Mouse (Mus musculus) inflammation-experienced regulatory T-cells, adult 16 weeks (primary cell): ENCODE results near the gene Rfx2. TPM values are rescaled to one million over a fixed set of nuclear protein-coding genes. Genes with fewer than 3 reads are reported as not detected.

ENCODE experiments used
- polyA plus RNA-seq: library from polyadenylated mRNA; unstranded; fragments of 100-300 nt; shearing (Covaris generic); gene quantifications from one replicate; pipeline ENCODE4 v1.2.1, GENCODE M21; 2017

Rfx2 gene
- polyA plus RNA-seq = 1.4 TPM

DNA sequence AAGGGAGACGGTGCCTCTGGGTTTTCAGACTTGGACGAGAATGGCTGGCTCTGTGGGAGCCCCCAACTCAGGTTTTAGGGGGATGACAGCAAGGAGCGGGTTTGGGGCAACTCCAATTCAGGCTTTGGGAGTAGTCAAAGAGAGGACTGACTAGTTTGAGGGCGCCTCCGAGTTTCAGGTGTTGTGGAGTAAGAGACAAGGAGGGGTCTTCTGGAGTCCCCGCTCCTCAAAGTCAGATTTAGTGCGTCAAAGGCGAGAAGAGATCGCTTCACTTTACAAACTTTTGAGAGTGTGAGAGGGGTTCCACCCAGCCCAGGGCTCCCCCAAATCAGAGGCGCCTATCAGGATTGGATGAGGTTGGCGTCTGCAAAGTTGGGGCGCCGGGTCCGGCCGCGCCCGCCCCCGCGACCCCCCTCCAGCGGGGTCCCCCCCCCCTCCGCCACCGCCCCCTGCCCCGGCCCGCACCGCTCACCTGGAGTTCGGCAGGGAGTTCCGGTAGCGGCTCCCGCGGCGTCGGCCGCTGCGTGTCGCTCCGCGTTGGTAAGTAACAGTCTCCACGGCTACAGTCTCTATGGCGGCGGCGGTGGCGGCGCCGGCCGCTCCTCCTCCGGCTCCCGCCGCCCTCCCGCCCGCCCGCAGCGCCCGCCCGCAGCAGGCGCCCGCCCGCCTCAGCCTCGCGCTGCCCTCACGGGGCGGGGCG is at the start of gene Rfx2:
Rfx2 (minus strand) TSS at position 603 of the 700 bp plus-strand sequence.

DNA sequence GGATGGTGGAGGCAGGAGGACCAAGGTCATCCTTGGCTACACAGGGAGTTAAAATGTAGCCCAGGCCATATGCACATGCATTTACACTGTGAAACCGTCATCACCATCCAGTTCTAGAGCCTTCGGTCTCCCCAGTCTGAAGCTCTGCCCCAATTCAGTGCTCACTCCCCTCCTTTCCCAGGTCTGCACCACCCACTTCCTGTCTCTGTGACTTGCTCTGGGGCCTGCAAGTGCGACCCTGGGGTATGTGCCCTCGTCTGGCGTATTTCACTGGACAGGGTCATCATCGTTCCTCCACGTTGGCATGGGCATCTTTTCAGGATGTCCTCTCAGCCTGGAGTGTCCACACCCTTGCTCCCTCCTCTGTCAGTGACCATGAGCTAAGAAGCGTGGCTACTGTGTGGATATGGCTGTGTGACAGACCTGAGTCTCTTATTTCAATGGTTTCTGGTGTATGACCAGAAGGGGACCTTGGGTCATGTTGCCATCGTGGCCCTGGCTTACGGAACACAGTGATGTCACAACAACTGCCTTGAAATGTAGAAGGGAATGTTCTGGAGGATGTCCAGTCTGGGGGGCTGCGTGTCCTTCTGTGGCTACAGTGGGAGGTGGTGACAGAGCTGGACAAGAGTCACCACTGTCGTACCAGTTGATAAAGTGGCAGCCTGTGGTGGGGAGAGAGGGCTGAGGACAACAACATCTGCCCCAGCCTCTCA is 44.3 kb upstream of the Rfx2 start, which contains the start of gene 1700061G19Rik:
1700061G19Rik (plus strand) TSS at position 542 of the 716 bp plus-strand sequence.

DNA sequence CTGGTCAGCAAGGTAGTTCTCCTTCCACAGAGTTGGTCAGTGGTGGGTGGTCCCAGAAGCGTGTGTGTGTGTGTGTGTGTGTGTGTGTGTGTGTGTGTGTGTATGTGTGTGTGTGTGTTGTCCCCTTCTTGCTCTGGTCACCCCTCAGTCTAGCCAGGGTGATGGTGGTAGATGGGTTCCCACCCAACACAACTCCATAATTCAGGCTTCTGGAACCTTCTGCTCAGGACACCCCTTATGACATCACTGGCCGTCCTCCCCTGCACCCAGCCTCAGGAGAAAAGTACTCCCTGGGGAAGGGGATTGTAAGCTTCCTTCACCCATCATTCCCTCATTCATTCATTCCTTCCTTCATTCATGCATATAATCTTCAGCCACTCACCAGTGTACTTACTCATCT is 43.4 kb upstream of the Rfx2 start, which contains the start of gene Acsbg2:
Acsbg2 (minus strand) TSS at position 211 of the 400 bp plus-strand sequence.

DNA sequence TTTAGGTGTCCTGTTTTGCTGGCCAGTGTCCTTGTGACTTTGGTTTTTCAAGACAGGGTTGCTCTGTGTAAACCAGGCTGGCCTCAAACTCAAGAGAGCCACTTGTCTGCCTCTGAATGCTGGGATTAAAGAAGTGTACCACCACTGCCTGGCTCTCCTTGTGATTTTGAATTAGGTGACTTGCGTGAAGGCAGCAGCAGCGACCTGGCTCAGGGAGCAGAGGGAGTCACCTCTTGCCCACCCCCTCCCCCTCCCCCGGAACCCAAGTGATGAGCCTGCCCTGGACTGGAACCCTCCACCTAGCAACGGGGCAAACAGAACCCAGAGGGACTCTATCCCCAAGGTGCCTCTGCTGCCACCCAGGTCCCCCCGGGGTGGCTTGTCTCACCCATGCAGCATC is 60.9 kb downstream of the Rfx2 start, which contains the start of gene Prr22:
Prr22 (plus strand) TSS at position 301 of the 400 bp plus-strand sequence.

DNA sequence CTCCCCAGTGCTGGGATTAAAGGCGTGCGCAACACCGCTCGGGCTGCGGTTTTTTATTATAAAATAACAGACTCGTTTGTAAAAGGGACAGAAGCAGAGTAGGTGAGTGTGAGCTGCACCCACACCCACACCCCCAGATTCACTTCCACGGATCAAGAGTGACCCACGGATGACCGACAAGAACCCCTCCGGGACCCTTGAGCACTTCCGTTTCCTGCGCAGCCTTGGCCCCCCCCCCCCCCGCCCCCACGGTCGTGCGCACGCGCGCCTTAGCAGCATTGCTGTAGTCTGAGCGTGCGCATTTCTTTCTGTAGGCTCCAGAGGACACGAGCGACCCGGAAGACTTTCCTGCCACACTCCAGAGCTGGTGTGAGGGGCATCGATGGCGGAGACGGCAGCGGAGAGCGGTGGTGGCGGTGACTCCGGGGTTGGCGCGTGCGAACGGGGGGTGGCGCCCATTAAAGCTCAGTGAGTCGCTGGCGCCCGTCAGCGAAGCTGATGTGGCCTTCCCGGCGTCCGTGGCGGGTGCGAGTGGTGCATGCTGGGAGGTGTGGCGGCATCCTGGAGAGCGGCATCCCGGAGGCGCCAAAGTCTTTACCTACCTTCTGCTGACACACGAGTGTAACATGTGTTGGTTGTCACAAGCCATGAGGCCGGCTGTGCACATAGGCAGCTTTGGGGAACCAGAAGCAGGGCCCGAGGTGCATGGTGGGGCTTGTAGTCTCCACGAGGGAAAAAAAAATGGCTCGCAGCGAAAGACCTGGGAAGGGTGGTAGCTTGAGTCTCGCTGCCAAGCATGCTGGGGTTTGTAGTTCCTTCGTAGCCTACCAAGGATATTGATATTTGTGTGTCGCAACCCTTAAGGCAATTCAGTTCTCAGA is 66.1 kb downstream of the Rfx2 start, which contains the start of gene Dus3l:
Dus3l (plus strand) TSS at position 284 of the 881 bp plus-strand sequence.

DNA sequence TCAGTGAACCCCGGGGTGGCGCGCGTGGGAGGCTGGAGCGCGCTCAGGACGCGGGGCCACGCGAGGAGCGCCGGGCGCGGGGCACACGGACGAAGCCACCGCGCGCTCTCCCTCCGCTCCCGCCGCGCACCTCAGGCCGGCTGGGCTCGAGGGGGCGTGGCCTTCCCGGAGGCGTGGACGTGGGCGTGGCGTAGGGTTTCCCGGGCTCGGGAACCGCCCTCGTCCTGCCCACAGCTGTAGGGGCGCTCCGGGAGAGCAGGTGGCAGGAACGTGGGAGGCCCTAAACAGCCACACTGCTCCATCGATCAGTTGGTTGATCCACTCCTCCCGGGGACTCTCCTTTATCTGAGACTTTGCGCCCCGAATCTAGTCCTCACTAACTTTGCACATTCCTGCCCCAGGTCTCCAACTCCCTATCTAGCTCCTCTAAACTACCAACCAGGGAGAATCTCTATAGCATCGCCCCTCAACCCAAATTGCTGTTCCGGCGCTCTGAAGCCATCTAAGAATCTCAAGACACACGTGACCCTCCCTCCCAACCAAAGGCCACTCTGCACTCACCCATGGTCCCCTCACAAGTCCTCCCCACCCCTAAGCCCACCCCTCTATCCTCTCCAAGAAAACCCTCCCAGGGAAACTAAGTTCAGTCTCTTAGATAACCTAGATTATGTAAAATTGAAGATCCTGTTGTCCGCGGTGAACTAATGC is 73.2 kb downstream of the Rfx2 start, which contains the start of gene Nrtn:
Nrtn (minus strand) TSS at position 115 of the 708 bp plus-strand sequence.

Other genes with a start within 250 kb of the Rfx2 start
- gene Safb2, start 246.4 kb downstream of the Rfx2 start, polyA plus RNA-seq = 197 TPM
- gene Safb, start 246.2 kb downstream of the Rfx2 start, polyA plus RNA-seq = 192 TPM
- 221 TPM for gene 2410015M20Rik, start 221.2 kb downstream of the Rfx2 start, polyA plus RNA-seq
- 1,818 TPM for gene Rpl36, start 217.6 kb downstream of the Rfx2 start, polyA plus RNA-seq
- 12.7 TPM for gene Lonp1, start 204.1 kb downstream of the Rfx2 start, polyA plus RNA-seq
- gene Catsperd, start 202.9 kb downstream of the Rfx2 start, polyA plus RNA-seq = 2.7 TPM
- gene Ranbp3, start 157.7 kb downstream of the Rfx2 start, polyA plus RNA-seq = 115 TPM
- 257 TPM for gene Ndufa11, start 113.2 kb downstream of the Rfx2 start, polyA plus RNA-seq
- gene Vmac, start 113.0 kb downstream of the Rfx2 start, polyA plus RNA-seq = 8.2 TPM
- gene Nrtn, start 73.5 kb downstream of the Rfx2 start, polyA plus RNA-seq = not detected
- 64.7 TPM for gene Dus3l, start 66.3 kb downstream of the Rfx2 start, polyA plus RNA-seq
- 2.4 TPM for gene Prr22, start 60.8 kb downstream of the Rfx2 start, polyA plus RNA-seq
- gene Acsbg2, start 43.4 kb upstream of the Rfx2 start, polyA plus RNA-seq = not detected
- gene 1700061G19Rik, start 44.5 kb upstream of the Rfx2 start, polyA plus RNA-seq = 0.11 TPM
- gene Mllt1, start 104.4 kb upstream of the Rfx2 start, polyA plus RNA-seq = 4.8 TPM
- gene Acer1, start 151.1 kb upstream of the Rfx2 start, polyA plus RNA-seq = not detected
- 94.9 TPM for gene Clpp, start 159.3 kb upstream of the Rfx2 start, polyA plus RNA-seq
- 37.9 TPM for gene Alkbh7, start 166.3 kb upstream of the Rfx2 start, polyA plus RNA-seq
- gene Pspn, start 169.0 kb upstream of the Rfx2 start, polyA plus RNA-seq = 1.8 TPM
- 93.0 TPM for gene Gtf2f1, start 180.3 kb upstream of the Rfx2 start, polyA plus RNA-seq
- gene Gm17949, start 180.5 kb upstream of the Rfx2 start, polyA plus RNA-seq = 0.93 TPM
- 7.8 TPM for gene Khsrp, start 200.5 kb upstream of the Rfx2 start, polyA plus RNA-seq
- gene Slc25a41, start 210.6 kb upstream of the Rfx2 start, polyA plus RNA-seq = not detected
- gene Crb3, start 228.1 kb upstream of the Rfx2 start, polyA plus RNA-seq = 3.1 TPM
- 3.8 TPM for gene Slc25a23, start 228.8 kb upstream of the Rfx2 start, polyA plus RNA-seq
- 327 TPM for gene Dennd1c, start 247.5 kb upstream of the Rfx2 start, polyA plus RNA-seq